Mouse (Mus musculus) limb, embryonic 10.5 days (tissue): ENCODE data around the gene Vmn1r172. TPM values are rescaled to one million over a fixed set of nuclear protein-coding genes. Genes with fewer than 3 reads are reported as not detected.
"Not testable (repeated sequence)": the region's sequence is repeated elsewhere in the genome, so short reads cannot be mapped to it uniquely, and the experiment has no call there.

Experiments used
- DNase-seq: peaks from one replicate; pipeline ENCODE4 v3.0.0-alpha.2; 2017; ENCODE audit warnings: low spot score
- H3K27ac ChIP-seq: fragments of 300-500 bp; sonication (generic); 2 replicates; pipeline ENCODE4 v1.5.1; 2016; ENCODE audit warnings: mild to moderate bottlenecking
- H3K27me3 ChIP-seq: fragments of 300-500 bp; sonication (generic); 2 replicates; pipeline ENCODE4 v1.6.1; 2016; ENCODE audit warnings: low read depth, mild to moderate bottlenecking; ENCODE audit not compliant: poor library complexity, severe bottlenecking
- H3K36me3 ChIP-seq: fragments of 300-500 bp; sonication (generic); 2 replicates; pipeline ENCODE4 v1.6.1; 2016; ENCODE audit warnings: mild to moderate bottlenecking, moderate library complexity
- H3K4me1 ChIP-seq: fragments of 300-500 bp; sonication (generic); 2 replicates; pipeline ENCODE4 v1.6.1; 2016
- H3K4me3 ChIP-seq: fragments of 300-500 bp; sonication (generic); 2 replicates; pipeline ENCODE4 v1.5.1; 2016; ENCODE audit warnings: mild to moderate bottlenecking, moderate library complexity
- H3K9me3 ChIP-seq: fragments of 300-500 bp; sonication (generic); replicated peaks from 2 replicates; pipeline ENCODE4 v1.6.1; 2016; ENCODE audit warnings: mild to moderate bottlenecking
- WGBS: fragments of 180-500 bp; shearing (Covaris S2); methylation state at CpG from one replicate; pipeline ENCODE4 v1.1.7; 2016; 5-methylcytosine and 5-hydroxymethylcytosine counted together
- polyA plus RNA-seq: library from polyadenylated mRNA; unstranded; fragments of >200 nt; fragmentation: Nextera tagmentation; extraction: Ambion mirVana; gene quantifications from 2 replicates; pipeline ENCODE4 v1.2.1, GENCODE M21; 2016

Vmn1r172 gene
- not detected in 2 replicates for polyA plus RNA-seq

GRCm38 (mm10) chr7:23658016-23658415 is at the start of gene Vmn1r172:
TSS of gene Vmn1r172 (plus strand) at chr7:23658316.
- no peaks in the 10 kb centered on the region for H3K27me3 ChIP-seq
- peaks cover under 1% of the 10 kb centered on the region; the same call in 1 of the 2 replicates for H3K9me3 ChIP-seq
- no peaks in the 10 kb centered on the region for H3K4me1 ChIP-seq
- 75% methylated on average over 2 of the region's 2 CpGs for WGBS
- no peak within 1 kb of the TSS for H3K4me3 ChIP-seq
- no peak for DNase-seq
- H3K36me3 ChIP-seq, result no peaks in the 10 kb centered on the region
- H3K27ac ChIP-seq, result no peak within 1 kb of the TSS

GRCm38 (mm10) chr7:23630422-23630821 is 27.7 kb upstream of the Vmn1r172 start, which contains the start of gene Vmn1r171:
TSS of gene Vmn1r171 (plus strand) at chr7:23630722.
- H3K36me3 ChIP-seq, result no peaks in the 10 kb centered on the region
- DNase-seq, result no peak
- no peaks in the 10 kb centered on the region for H3K27me3 ChIP-seq
- H3K27ac ChIP-seq, result no peak within 1 kb of the TSS
- no peaks in the 10 kb centered on the region for H3K4me1 ChIP-seq
- H3K9me3 ChIP-seq, result 0 out of 2 replicates have a peak, but pooled peaks cover 5% of the 10 kb centered on the region
- H3K4me3 ChIP-seq, result no peak within 1 kb of the TSS

- H3K27ac ChIP-seq, DNase-seq, H3K36me3 ChIP-seq, H3K27me3 ChIP-seq, H3K9me3 ChIP-seq, H3K4me1 ChIP-seq, H3K4me3 ChIP-seq: not testable (repeated sequence)
- WGBS, result 73% methylated on average over 1 of the region's 1 CpGs
These were observed 42.3 kb downstream of the Vmn1r172 start, which contains the start of gene Vmn1r173 for GRCm38 (mm10) chr7:23700403-23700802. TSS of gene Vmn1r173 (plus strand) at chr7:23700703.

Other genes starting within 250 kb of the Vmn1r172 start
- not detected in 2 replicates for gene Vmn1r167, start 151.1 kb upstream of the Vmn1r172 start, polyA plus RNA-seq
- not detected in 2 replicates for gene Vmn1r168, start 118.6 kb upstream of the Vmn1r172 start, polyA plus RNA-seq
- not detected in 2 replicates for gene Vmn1r169, start 82.8 kb upstream of the Vmn1r172 start, polyA plus RNA-seq
- gene Vmn1r170, start 52.1 kb upstream of the Vmn1r172 start, polyA plus RNA-seq, result not detected in 2 replicates
- gene Vmn1r171, start 27.6 kb upstream of the Vmn1r172 start, polyA plus RNA-seq, result not detected in 2 replicates
- gene Vmn1r173, start 42.4 kb downstream of the Vmn1r172 start, polyA plus RNA-seq, result not detected in 2 replicates
- not detected in 2 replicates for gene Vmn1r174, start 94.0 kb downstream of the Vmn1r172 start, polyA plus RNA-seq
- not detected in 2 replicates for gene Vmn1r175, start 152.3 kb downstream of the Vmn1r172 start, polyA plus RNA-seq
- not detected in 2 replicates for gene Vmn1r176, start 179.1 kb downstream of the Vmn1r172 start, polyA plus RNA-seq
- gene Vmn1r177, start 208.1 kb downstream of the Vmn1r172 start, polyA plus RNA-seq, result not detected in 2 replicates
- not detected in 2 replicates for gene Vmn1r178, start 233.7 kb downstream of the Vmn1r172 start, polyA plus RNA-seq